In genomic region chr7:16738073-16738696, GRCm38 (mm10) we compare ENCODE assay signal across 8 mouse cellular contexts. TPM values are rescaled to one million over a fixed set of nuclear protein-coding genes. Genes with fewer than 3 reads are reported as not detected.
DNase-seq lines count a peak whose midpoint lies in the region; ATAC-seq lines count a peak whose summit lies in the region.

Ap2s1 (plus strand) TSS chr7:16738410.

- no peak within 1 kb of the TSS for H3K27ac ChIP-seq in hindbrain, embryonic 11.5 days (ENCODE audit: low read depth, low read length)

- H3K36me3 ChIP-seq in hindbrain, embryonic 11.5 days (ENCODE audit: control insufficient read depth, insufficient read depth, low read length) = 0 out of 2 replicates have a peak, but pooled peaks cover 3% of the 10 kb centered on the region

- DNase-seq in Muller cell, postnatal 12 days (ENCODE audit: inconsistent ontology term) = peak; percentile 97
- DNase-seq in cerebellum, adult 9-11 months = peak; percentile 99
- DNase-seq in frontal cortex, adult 2 months (ENCODE audit: extremely low spot score in 1 of 2, low spot score in 1 of 2) = peak; percentile 99
- DNase-seq in hindbrain, embryonic 11.5 days (ENCODE audit: low spot score) = peak; percentile 99
- peak; percentile 95 to 96 for DNase-seq in layer of hippocampus, postnatal 10 days (ENCODE audit: low spot score in 2 of 2)
- peak; percentile 99 for DNase-seq in lung, postnatal 10 days
- peak; percentile 92 for DNase-seq in ovary, postnatal 36 days (ENCODE audit: low spot score)
- DNase-seq in thymus, postnatal 25 days = peak; percentile 95

- peak within 1 kb of the TSS; percentile 70 for H3K4me3 ChIP-seq in hindbrain, embryonic 11.5 days (ENCODE audit: low read depth, low read length)

- H3K9ac ChIP-seq in hindbrain, embryonic 11.5 days (ENCODE audit: low read depth, low read length) = peak within 1 kb of the TSS; percentile 79

- peak; percentile 98 for ATAC-seq in hindbrain, embryonic 11.5 days (ENCODE audit: low FRiP score)

- under 1% methylated on average over 34 of the region's 34 CpGs for WGBS in hindbrain, embryonic 11.5 days

- H3K4me2 ChIP-seq in hindbrain, embryonic 11.5 days (replicated peaks; ENCODE audit: low read depth, low read length) = peak within 1 kb of the TSS; percentile 82

- no peaks in the 10 kb centered on the region for H3K27me3 ChIP-seq in hindbrain, embryonic 11.5 days (ENCODE audit: control insufficient read depth, insufficient read depth, low read length)

- H3K9me3 ChIP-seq in hindbrain, embryonic 11.5 days (ENCODE audit: control insufficient read depth, low read length) = no peaks in the 10 kb centered on the region

- peaks cover 3% of the 10 kb centered on the region for H3K4me1 ChIP-seq in hindbrain, embryonic 11.5 days (replicated peaks; ENCODE audit: control insufficient read depth, insufficient read depth, low read length)

RNA-seq across cellular contexts. Expression of gene Ap2s1, which starts in this region (rescaled TPM):
- polyA plus RNA-seq in frontal cortex, adult 2 months (2012; rRNA removed) = 537 and 586 TPM in 2 replicates
- polyA plus RNA-seq in hindbrain, embryonic 11.5 days (2014; fragmentation: Nextera tagmentation; extraction: Ambion mirVana) = 298 and 307 TPM in 2 replicates
- 100 to 1,000 TPM; 348 to 366 TPM for total RNA-seq in layer of hippocampus, postnatal 10 days (2021)
